Mouse (Mus musculus) liver, postnatal 0 days (tissue): ENCODE measurements around the gene Ptprj.

Experiments
- CTCF ChIP-seq: sonication (generic); IDR thresholded peaks from 2 replicates; pipeline ENCODE4 v1.5.1; 2016; ENCODE audit warnings: antibody characterized with exemption, low read depth
- EP300 ChIP-seq: IDR thresholded peaks from 2 replicates; pipeline ENCODE4 v1.6.1; 2016; ENCODE audit warnings: antibody characterized with exemption, low read depth, mild to moderate bottlenecking

GRCm38 (mm10) chr2:90443811-90444210 is 136.6 kb downstream of the Ptprj start:
- TF ChIP-seq CTCF = no peak
- TF ChIP-seq EP300 = no peak
